Mouse (Mus musculus): ENCODE data around the gene Slc2a5.

DNA sequence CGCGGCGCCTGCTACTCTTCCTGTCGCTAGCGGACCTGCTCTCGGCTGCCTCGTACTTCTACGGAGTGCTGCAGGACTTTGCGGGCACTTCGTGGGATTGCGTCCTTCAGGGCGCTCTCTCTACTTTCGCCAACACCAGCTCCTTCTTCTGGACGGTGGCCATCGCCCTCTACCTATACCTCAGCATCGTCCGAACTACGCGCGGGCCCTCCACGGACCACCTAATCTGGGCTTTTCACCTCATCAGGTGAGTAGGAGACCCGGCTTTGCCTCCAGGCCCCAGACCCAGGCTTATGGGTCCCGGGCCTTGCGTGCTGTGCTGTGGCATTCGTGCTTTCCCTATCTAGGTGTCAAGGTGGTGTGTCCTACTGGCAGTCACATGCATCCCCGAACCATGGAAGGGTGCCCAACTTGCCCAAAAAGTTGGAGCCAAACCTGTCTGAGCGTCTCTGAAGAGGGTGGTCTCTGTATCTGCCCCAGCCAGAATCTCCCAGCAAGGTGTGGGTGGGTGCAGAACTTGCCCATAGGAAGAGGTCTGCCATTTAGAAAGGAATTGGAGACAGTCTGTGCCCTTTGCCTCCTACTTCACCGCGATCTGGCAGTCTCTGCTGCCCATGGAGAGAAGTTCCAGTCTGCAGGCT is 31.1 kb upstream of the Slc2a5 start:
- TF ChIP-seq POLR2A (IDR thresholded peaks at IDR 0.05; ENCODE audit: low read depth, low read length), result no peak
- no peak for TF ChIP-seq CTCF (IDR thresholded peaks at IDR 0.05; ENCODE audit: extremely low read depth, insufficient read length, insufficient replicate concordance, low read depth, low read length)
